In genomic region chr12:28816681-28817426, GRCm38 (mm10) we compare ENCODE assay signal across 9 mouse cellular contexts.
DNase-seq lines count a peak whose midpoint lies in the region; ATAC-seq and TF ChIP-seq lines count a peak whose summit lies in the region.
"Had no signal": no experiment of that assay in that cellular context is flagged by ENCODE, and none has a peak within 500 bp of the region (broad histone marks: within the 10 kb centered on the region; RNA-seq: fewer than 3 reads in every experiment).

No protein-coding gene starts in this region.

- peak overlapping the region; percentile 67 for H3K27ac ChIP-seq in neural tube, embryonic 11.5 days (ENCODE audit: low read depth, low read length)
- H3K27ac ChIP-seq in forebrain, embryonic 15.5 days (replicated peaks) = peak overlapping the region; percentile 76
- H3K27ac ChIP-seq in limb, embryonic 13.5 days = no peak overlapping the region
- H3K27ac ChIP-seq in stomach, postnatal 0 days (replicated peaks) = no peak overlapping the region

- H3K9ac ChIP-seq in neural tube, embryonic 11.5 days (ENCODE audit: low read length) = peak overlapping the region; percentile 44
- no peak overlapping the region for H3K9ac ChIP-seq in forebrain, embryonic 15.5 days (replicated peaks)
- H3K9ac ChIP-seq in limb, embryonic 13.5 days = no peak overlapping the region; the same call in 1 of the 2 replicates
- H3K9ac ChIP-seq in stomach, postnatal 0 days (ENCODE audit: low read length) = no peak overlapping the region

- peaks cover 19% of the 10 kb centered on the region for H3K4me1 ChIP-seq in neural tube, embryonic 11.5 days (ENCODE audit: control insufficient read depth, insufficient read depth, low read length)
- H3K4me1 ChIP-seq in forebrain, embryonic 15.5 days = peaks cover 33% of the 10 kb centered on the region
- H3K4me1 ChIP-seq in limb, embryonic 13.5 days = peaks cover 7% of the 10 kb centered on the region
- no peaks in the 10 kb centered on the region for H3K4me1 ChIP-seq in stomach, postnatal 0 days (replicated peaks; ENCODE audit: control insufficient read depth, insufficient read depth)

- H3K4me3 ChIP-seq in neural tube, embryonic 11.5 days (ENCODE audit: low read depth, low read length) = no peak overlapping the region
- no peak overlapping the region for H3K4me3 ChIP-seq in forebrain, embryonic 15.5 days
- no peak overlapping the region for H3K4me3 ChIP-seq in limb, embryonic 13.5 days
- no peak overlapping the region for H3K4me3 ChIP-seq in stomach, postnatal 0 days (ENCODE audit: low read depth, low read length)

- H3K27me3 ChIP-seq in neural tube, embryonic 11.5 days (ENCODE audit: control insufficient read depth, insufficient read depth, low read length) = no peaks in the 10 kb centered on the region
- H3K27me3 ChIP-seq in forebrain, embryonic 15.5 days = no peaks in the 10 kb centered on the region
- H3K27me3 ChIP-seq in limb, embryonic 13.5 days = no peaks in the 10 kb centered on the region
- no peaks in the 10 kb centered on the region for H3K27me3 ChIP-seq in stomach, postnatal 0 days (ENCODE audit: control insufficient read depth, insufficient read depth, low read length)

- 16% methylated on average over 9 of the region's 9 CpGs for WGBS in neural tube, embryonic 11.5 days
- WGBS in forebrain, embryonic 15.5 days = 7% methylated on average over 9 of the region's 9 CpGs
- WGBS in limb, embryonic 13.5 days = 36% methylated on average over 9 of the region's 9 CpGs
- WGBS in stomach, postnatal 0 days = 41% methylated on average over 9 of the region's 9 CpGs

- H3K4me2 ChIP-seq in neural tube, embryonic 11.5 days (ENCODE audit: low read depth) = no peak overlapping the region
- no peak overlapping the region for H3K4me2 ChIP-seq in forebrain, embryonic 15.5 days (replicated peaks)
- no peak overlapping the region; the same call in 1 of the 2 replicates for H3K4me2 ChIP-seq in limb, embryonic 13.5 days (replicated peaks)
- no peak overlapping the region for H3K4me2 ChIP-seq in stomach, postnatal 0 days (replicated peaks; ENCODE audit: low read depth)

- no peaks in the 10 kb centered on the region for H3K36me3 ChIP-seq in neural tube, embryonic 11.5 days (ENCODE audit: control insufficient read depth, insufficient read depth, low read length)
- no peaks in the 10 kb centered on the region for H3K36me3 ChIP-seq in forebrain, embryonic 15.5 days
- H3K36me3 ChIP-seq in limb, embryonic 13.5 days = no peaks in the 10 kb centered on the region
- H3K36me3 ChIP-seq in stomach, postnatal 0 days (ENCODE audit: control insufficient read depth, insufficient read depth, low read length) = no peaks in the 10 kb centered on the region

- no peak for TF ChIP-seq CTCF in stomach, postnatal 0 days (IDR thresholded peaks at IDR 0.05; ENCODE audit: low read depth)

- peak; percentile 60 for ATAC-seq in neural tube, embryonic 11.5 days (ENCODE audit: insufficient read depth, low FRiP score, low TSS enrichment)
- peak; percentile 62 for ATAC-seq in forebrain, embryonic 15.5 days (replicated peaks)
- ATAC-seq in limb, embryonic 13.5 days (ENCODE audit: low FRiP score, low read depth) = peak; percentile 11; the same call in 1 of the 2 replicates
- ATAC-seq in stomach, postnatal 0 days (ENCODE audit: low FRiP score, low TSS enrichment) = peak; percentile 57; the same call in 1 of the 2 replicates
- no peak for ATAC-seq in cerebellum, adult (ENCODE audit: insufficient number of reproducible peaks, low FRiP score, low TSS enrichment)

- no peaks in the 10 kb centered on the region for H3K9me3 ChIP-seq in neural tube, embryonic 11.5 days (ENCODE audit: control insufficient read depth, low read length)
- no peaks in the 10 kb centered on the region for H3K9me3 ChIP-seq in forebrain, embryonic 15.5 days
- no peaks in the 10 kb centered on the region; the same call in 1 of the 2 replicates for H3K9me3 ChIP-seq in limb, embryonic 13.5 days
- no peaks in the 10 kb centered on the region for H3K9me3 ChIP-seq in stomach, postnatal 0 days (ENCODE audit: control insufficient read depth, low read length)

- TF ChIP-seq EP300 in stomach, postnatal 0 days (optimal IDR thresholded peaks at IDR 0.05) = no peak

- no peak for DNase-seq in neural tube, embryonic 11.5 days (ENCODE audit: low spot score)
- no peak for DNase-seq in neural tube, embryonic 10.5 days (ENCODE audit: extremely low spot score, low spot score)
- DNase-seq in stomach, postnatal 0 days (ENCODE audit: low spot score) = no peak
- DNase-seq in adrenal gland, postnatal 14 days = no peak
- DNase-seq: cerebellum, adult 9-11 months; kidney, adult 11 months had no signal

Comparison
In these comparisons a context has a peak if more than half of its experiments do, and no peak if none do; other contexts are left out.
1. H3K27ac ChIP-seq: peak in neural tube, embryonic 11.5 days (single experiment) and forebrain, embryonic 15.5 days (single experiment); none in limb, embryonic 13.5 days (single experiment) and stomach, postnatal 0 days (single experiment).